Mouse (Mus musculus) CD4-positive helper T cell, adult 2 months (primary cell): ENCODE measurements around the gene Adss.

Experiments used
- DNase-seq: peaks from one replicate; pipeline ENCODE4 v3.0.0-alpha.2; 2012; ENCODE audit warnings: low read depth, missing footprints, low spot score

The Adss gene

DNA sequence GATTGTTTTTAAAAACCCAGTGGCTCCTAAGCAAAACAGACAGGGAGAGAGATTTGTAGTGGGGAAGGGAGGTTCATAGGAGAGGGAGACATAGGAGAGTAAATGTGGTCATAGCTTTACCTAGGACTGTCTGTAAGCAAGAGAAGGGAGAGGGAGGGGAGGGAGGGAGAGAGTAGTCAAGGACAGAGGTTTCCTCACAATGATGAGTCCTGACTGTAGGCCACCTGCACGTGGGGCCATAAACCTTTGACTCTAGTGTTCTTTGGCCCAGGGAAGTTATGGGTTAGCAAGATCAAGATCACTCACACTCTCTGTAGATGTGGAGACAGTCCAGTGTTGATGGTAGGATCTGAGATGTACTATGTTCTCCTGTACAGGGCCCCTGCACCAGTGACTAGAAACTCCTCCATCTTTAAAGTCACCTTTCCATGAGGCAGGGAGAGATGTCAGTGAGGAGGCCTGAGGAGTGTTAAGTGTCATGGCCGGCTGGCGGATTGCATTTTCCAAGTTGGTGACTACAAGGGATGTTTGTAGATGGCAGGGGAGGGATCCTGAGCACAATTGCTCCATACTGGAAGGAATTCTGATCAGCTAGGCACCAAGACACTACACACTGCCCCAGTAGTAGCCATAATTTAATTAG is 68.3 kb downstream of the Adss start:
- no peak for DNase-seq

DNA sequence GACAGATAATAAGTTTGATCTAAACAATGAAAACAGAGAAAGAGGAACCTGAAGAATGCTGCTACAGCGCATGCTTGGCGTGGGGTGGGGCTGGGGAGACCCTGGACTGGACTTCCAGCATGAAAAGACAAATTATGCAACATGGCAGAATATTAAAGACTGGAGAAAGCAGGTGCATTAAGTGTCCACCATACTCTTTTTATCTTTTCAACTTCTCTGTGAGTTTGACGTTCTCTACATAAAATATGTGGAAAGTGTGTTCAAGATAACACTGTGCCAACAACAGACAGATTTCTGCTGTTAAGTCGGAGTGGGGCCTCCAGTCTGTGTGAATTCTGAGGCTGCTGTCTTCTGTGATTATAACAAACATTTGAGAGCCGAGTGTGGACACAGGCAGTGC is 69.4 kb downstream of the Adss start:
- no peak for DNase-seq

DNA sequence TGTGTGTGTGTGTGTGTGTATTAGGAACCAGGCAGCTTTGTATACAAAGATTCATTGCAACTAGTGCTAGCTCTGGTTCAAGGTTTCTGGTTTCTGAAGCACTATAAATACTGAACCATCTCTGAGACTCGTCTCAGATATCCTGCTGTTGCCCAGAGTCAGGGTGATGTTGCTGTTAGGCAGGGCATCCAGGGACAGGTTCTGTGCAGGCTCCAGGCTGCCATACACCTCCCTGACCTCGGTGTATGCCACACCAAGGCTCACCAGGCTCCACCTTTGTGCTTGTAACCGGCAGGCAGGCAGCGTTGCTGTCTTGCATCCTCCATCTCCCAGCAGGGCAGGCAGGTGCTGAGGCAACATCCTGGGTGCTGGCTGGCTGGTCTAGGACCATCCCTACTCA is 72.5 kb downstream of the Adss start:
- no peak for DNase-seq

DNA sequence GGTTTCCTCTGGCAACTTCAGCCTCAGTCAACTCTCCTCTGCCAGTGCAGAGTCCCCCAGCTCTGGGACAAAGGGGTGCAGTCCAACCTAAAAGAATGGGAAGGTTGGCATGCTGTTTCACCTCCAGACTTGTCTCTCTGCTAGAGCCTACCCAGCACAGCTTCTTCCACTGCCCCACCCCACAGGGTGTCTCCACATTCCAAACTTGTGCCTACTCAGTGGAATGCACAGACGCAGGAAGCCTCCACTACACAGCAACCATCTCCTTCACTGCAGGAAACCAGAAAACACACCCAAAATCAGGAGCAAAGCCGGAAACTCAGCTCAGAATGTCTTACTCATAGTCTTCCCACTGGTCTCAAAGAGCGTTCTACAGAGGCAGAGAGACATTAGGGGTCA is 77.3 kb downstream of the Adss start:
- no peak for DNase-seq

DNA sequence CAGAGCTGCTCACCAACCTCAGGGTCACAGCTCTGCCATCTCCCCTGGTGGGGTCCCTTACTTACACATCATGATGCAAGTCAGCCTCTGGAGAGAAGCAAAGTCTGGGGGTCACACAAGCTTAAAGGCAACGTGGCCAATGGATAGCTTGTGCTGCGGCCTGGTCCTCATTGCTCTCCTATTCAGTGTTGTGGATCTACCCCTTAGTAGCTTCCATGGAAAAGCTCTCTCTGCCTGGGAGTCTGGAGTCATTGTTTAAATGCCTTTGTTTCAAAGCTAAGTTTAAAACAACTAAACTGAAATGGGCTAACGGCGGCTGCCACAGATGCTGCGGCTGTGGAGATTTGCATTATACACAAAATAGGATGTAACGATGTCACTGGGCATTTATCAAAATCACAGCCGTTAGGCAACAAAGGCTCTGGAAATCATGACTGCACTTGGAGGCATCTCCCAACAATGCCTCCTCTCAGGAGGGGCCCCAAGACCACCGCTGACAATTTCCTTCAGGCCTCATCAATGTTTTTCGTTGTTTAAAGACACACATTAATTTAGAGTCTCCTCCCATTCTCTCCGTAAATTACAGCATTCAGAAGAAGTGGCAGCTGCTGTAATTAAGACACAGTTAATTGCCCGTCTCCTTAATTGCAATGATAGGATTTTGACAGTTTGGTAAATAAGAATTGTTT is 77.8 kb downstream of the Adss start:
- no peak for DNase-seq

DNA sequence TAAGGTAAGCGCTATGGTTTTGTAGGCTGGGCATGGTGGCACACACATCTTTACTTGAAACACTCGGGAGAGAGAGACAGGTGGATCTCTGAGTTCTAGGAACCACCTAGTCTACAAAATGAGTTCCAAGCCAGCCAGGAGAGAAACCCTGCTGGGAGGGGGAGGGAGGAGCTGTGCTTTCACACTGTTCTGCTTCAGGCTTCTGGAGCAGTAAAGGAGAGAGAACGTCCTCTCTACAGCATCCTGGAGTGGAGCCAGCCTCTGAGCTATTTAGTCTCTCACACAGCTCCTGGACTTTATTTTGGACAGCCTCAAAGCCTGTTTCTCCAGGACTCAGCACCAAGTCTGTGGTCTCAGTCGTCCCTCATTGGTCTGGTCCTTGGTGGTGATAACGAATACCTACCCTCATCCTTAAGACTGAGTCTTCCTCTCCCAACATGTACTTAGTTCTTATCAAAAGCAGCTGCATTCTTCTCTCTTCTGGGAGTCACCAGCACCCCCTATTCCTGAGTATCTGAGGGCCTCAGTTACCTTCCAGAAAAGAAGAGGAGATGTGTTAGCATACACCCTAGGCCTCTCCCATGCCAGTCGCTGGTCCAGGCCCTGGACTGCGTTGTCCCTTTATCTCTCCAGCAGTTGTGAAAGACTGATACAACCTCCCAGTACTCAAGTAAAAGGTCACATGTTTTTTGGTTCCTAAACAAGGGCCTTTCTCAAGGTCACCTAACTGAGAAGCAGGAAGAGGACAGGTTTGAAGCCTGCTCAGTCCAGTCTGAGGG is 79.1 kb downstream of the Adss start:
- no peak for DNase-seq

DNA sequence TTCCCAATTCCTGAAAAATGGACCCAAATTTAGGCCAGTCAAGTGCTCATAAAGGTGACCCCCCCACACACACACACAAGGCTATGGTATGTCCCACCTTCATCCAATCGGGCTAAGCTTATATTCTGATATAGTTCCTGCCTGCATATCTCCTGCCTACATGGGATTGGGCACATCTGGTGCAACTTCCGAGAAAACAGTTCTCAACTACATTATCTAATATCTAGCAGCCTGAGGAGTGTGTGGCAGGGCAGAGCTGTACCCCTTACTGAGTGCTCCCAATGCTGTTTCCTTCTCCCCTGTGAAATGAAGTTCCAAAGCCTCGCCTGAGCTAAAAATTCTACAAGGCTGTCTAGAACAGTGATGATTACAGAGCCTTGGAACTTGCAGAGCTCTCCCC is 79.9 kb downstream of the Adss start:
- DNase-seq, result no peak

DNA sequence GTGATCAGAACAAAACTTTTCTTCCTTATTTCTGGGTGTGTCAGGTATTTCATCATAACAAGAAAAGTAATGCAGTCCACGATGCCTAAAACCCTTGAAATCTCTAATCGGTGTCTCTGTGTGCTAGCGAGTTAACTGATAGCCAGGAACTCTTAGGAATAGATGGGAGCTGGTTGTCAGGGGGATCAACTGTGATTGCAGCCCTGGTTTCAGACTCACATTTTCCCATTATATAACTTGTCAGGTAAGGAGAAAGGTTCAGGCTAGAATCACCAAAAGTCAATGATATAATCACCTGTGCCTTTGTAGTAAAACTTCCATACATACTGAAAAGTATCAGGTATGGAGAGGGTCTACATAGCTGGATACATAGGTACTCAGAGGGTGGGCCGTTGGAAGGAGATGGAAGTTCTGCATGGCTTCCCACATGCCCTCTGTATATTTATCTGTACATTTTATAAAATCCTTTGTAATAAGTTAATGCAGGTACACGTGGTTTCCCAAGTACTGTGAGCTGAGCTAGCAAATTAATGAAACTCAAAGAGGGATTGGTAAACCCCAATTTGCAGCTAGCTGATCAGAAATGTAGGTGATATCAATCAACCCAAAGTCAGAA is 81.8 kb downstream of the Adss start:
- no peak for DNase-seq

DNA sequence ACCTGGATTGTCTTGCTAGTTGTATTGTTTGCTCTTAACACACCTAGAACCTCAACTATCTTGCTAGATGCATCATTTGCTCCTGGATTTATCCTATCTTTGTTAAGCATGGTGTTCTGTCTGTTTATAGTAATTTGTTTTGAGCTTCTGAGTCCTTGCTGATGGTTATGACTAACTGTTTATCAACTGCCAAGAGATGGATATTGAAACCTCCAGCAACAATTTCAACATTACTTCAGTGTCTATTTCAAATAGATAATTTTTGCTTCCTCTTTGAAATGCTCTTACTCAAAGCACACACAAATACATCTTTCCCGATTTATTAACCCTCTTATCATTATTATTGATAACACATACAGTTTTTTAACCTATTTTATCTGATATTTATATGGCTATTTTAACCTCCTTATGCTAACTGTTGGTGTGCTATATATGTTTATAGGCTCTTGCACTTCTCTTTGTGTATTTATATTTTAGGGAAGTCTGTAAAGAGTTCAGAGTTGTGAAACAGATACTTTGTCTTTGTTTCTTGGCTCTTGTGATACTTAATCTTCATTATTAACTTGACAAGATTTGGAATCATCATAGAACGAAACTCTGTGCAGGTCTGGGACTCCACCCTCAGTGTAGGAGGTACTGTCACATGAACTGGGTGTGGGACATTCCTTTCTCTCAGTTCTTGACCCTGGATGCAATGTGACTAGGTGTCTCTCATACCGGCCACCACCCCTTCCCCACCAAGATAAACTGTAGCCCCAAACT is 82.5 kb downstream of the Adss start:
- DNase-seq, result no peak
